Mouse (Mus musculus) Patski (cell line): Measurements from ENCODE around the gene Zfp768. TPM values are rescaled to one million over a fixed set of nuclear protein-coding genes. Genes with fewer than 3 reads are reported as not detected.
"Not testable (repeated sequence)": the region's sequence is repeated elsewhere in the genome, so short reads cannot be mapped to it uniquely, and the experiment has no call there.

Experiments used
- ATAC-seq: fragments of 100-300 bp; one replicate; pipeline ENCODE4 v1.8.0; 2021
- CTCF ChIA-PET: fragments of 350-600 bp; sonication (Branson Sonifier 250); formaldehyde crosslinking; loops from one replicate; lab custom pipeline; 2022; ENCODE audit warnings: inconsistent platforms; lab: Charles Lee
- POLR2A ChIA-PET: fragments of 350-600 bp; sonication (Branson Sonifier 250); formaldehyde crosslinking; loops from one replicate; lab custom pipeline; 2022; ENCODE audit warnings: antibody characterized with exemption, inconsistent platforms; lab: Charles Lee
- DNase-seq: peaks from one replicate; pipeline ENCODE4 v3.0.0-alpha.2; 2011; ENCODE audit warnings: low read depth, low spot score
- H3K27me3 ChIP-seq: fragments of 371-371 bp; one replicate; pipeline ENCODE4 v1.5.1; 2021
- CTCF ChIP-seq: fragments of 100-300 bp; IDR thresholded peaks from one replicate; pipeline ENCODE4 v1.5.1; 2021
- in situ Hi-C: fragments of 300-500 bp; cut with MboI; formaldehyde crosslinking; loops from 3 replicates; pipeline ENCODE4 v1.11.1; 2018; ENCODE audit warnings: low pct_unique_long_range_greater_than_20kb, mixed read lengths
- polyA plus RNA-seq: library from polyadenylated mRNA; unstranded; gene quantifications from one replicate; pipeline ENCODE4 v1.2.3, GENCODE M21; 2021

The Zfp768 gene
- polyA plus RNA-seq = 30.3 TPM

- POLR2A ChIA-PET = interaction anchor here (0.5 to 1.1 kb wide), 3 partner anchors 28 to 166 kb away, joined by 3 read pairs; partner anchors contain the start of gene Srcap
- in situ Hi-C loops = no loop called here
Measured at GRCm38 (mm10) chr7:127345512-127346325, at the start of gene Zfp768. Gene Zfp768 (minus strand): TSS chr7:127345589.

DNA sequence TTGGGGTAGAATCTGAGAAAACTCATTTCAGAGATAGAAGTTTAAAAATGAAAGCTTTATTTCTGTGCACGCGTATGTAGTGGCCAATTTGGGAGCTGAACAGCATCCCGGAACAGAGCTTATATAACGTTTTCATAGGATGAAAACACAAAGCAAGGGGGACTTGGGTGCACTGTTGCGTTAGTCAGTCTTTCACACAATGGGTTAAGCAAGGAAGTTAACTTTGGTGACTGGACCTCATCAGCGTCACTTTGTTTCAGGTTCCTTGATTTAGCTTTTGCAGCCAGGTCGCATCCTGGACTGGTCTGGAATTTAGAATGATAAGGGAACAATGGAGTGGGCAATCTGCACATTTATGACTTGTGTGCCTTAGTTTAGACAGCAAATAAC lies 48.5 kb upstream of the Zfp768 start:
- POLR2A ChIA-PET = interaction anchor here (1.2 kb wide), 1 partner anchor 18 kb away, joined by 3 read pairs; the partner anchor contains the start of gene Zfp747
- no peaks in the 10 kb centered on the region for H3K27me3 ChIP-seq
- no peak for DNase-seq
- CTCF ChIA-PET = interaction anchor here (1.3 kb wide), 1 partner anchor 85 kb away, joined by 3 read pairs; no protein-coding TSS in a partner anchor
- TF ChIP-seq CTCF = no peak
- in situ Hi-C loops = no loop called here
- no peak for ATAC-seq

More at GRCm38 (mm10) chr7:127345512-127346325, at the start of gene Zfp768:
- TF ChIP-seq CTCF = no peak
- H3K27me3 ChIP-seq = no peaks in the 10 kb centered on the region
- DNase-seq = peak; percentile 60
- CTCF ChIA-PET = no interaction called here
- ATAC-seq = peak; percentile 76

DNA sequence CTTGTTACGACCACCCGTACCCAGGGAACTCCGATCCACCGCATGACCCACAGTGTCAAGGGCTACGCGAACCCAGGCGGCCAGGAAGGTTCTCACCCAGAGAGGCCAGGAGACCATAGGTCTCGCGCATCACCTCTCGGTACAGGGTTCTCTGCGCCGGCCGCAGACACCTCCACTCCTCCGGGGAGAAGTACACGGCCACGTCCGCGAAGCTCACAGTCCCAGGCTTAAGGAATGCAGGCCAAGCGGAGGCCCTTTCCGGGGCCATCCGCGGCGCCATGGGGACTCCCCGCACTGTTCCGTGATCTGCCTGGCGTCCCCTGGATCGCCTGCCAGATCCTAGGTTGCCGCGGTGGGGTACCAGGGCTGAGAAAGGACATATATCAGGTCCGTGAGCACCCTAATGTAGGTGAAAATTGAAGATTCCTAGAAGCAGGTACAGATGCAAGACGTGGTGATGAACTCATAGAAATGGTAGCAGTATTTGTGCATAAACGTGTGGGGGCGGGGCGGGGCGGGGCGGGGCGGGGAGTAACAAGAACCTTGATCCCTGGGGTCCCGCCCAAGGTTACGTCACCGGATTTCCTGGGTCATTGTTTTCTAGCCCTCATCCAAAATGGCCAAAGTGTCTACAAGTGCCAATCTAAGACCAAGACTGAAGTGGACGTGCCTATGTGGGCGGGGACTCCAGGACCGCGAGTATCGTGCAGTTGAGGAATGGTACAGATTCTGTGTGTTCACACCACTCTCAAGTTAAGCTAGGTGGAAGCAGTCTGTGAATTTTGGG lies 48.0 kb upstream of the Zfp768 start, which contains the start of gene E430018J23Rik:
Gene E430018J23Rik (minus strand): TSS at position 473 of the 787 bp plus-strand sequence.
- H3K27me3 ChIP-seq = no peaks in the 10 kb centered on the region
- POLR2A ChIA-PET = interaction anchor here (1.2 kb wide), 1 partner anchor 17 kb away, joined by 3 read pairs; the partner anchor contains the start of gene Zfp747
- DNase-seq (peak; percentile 89), ATAC-seq (peak; percentile 73)
- in situ Hi-C loops = no loop called here
- no peak for TF ChIP-seq CTCF
- CTCF ChIA-PET = interaction anchor here (1.3 kb wide), 1 partner anchor 84 kb away, joined by 3 read pairs; no protein-coding TSS in a partner anchor

GRCm38 (mm10) chr7:127392251-127392824 lies 46.9 kb upstream of the Zfp768 start:
- in situ Hi-C loops = no loop called here
- TF ChIP-seq CTCF = no peak

GRCm38 (mm10) chr7:127391538-127391937 lies 46.1 kb upstream of the Zfp768 start:
- CTCF ChIA-PET = no interaction called here
- ATAC-seq = no peak
- H3K27me3 ChIP-seq = no peaks in the 10 kb centered on the region
- TF ChIP-seq CTCF = no peak
- POLR2A ChIA-PET = no interaction called here
- no peak for DNase-seq
- in situ Hi-C loops = no loop called here

More at GRCm38 (mm10) chr7:127392251-127392824, 46.9 kb upstream of the Zfp768 start:
- no peaks in the 10 kb centered on the region for H3K27me3 ChIP-seq
- ATAC-seq = no peak
- CTCF ChIA-PET = no interaction called here
- POLR2A ChIA-PET = no interaction called here
- DNase-seq = no peak

DNA sequence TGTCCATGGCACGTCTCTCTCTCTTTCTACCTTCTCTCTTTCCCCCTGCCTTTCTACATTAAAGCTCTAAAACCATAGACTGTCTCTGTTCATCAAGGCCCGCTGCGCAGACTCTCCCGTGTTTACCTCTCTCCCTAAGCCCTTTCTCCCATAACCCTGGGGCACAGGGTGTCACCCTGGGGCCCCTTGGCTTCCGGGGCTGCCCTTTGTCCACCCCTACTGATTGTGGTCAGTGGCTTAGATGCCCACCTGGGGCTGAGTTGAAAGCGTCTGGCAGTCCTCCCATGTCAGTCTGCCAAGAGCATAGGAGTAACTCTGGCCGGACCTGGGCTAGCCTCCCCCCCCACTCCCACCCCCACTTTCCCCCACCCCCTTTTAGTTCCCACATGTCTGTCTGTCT lies 44.9 kb upstream of the Zfp768 start:
- in situ Hi-C loops = no loop called here
- POLR2A ChIA-PET = no interaction called here
- TF ChIP-seq CTCF = no peak
- ATAC-seq (no peak), DNase-seq (no peak)
- H3K27me3 ChIP-seq = no peaks in the 10 kb centered on the region
- CTCF ChIA-PET = no interaction called here

- CTCF ChIA-PET, H3K27me3 ChIP-seq, ATAC-seq, in situ Hi-C loops, DNase-seq, POLR2A ChIA-PET: not testable (repeated sequence)
Measured at GRCm38 (mm10) chr7:127388201-127388600, 42.8 kb upstream of the Zfp768 start.

GRCm38 (mm10) chr7:127386641-127387392 lies 41.4 kb upstream of the Zfp768 start, which contains the start of gene 9130019O22Rik:
Gene 9130019O22Rik (minus strand): TSS chr7:127387166.
- H3K27me3 ChIP-seq = no peaks in the 10 kb centered on the region
- ChIA-PET POLR2A (interaction anchor here (0.7 kb wide), 1 partner anchor 131 kb away, joined by 5 read pairs; no protein-coding TSS in a partner anchor), CTCF (no interaction called here)
- DNase-seq (peak; percentile 43), ATAC-seq (peak; percentile 65)
- TF ChIP-seq CTCF = no peak
- in situ Hi-C loops = no loop called here

DNA sequence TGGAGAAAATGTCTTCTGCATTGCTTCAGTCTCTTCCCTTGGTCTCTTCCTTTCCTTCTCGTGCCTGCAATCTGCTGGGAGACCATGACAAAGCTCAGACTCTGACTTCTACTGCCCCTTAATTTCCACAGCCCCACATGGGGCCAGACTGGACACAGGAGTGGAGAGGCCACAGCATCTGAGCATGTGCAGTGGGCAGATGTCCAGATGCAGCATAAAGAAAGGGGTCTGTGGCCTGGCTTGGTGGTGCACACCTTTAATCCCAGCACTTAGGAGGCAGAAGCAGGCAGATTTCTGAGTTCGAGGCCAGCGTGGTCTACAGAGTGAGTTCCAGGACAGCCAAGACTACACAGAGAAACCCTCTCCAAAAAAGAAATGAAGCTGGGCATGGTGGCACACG lies 40.2 kb upstream of the Zfp768 start:
- CTCF ChIA-PET, DNase-seq, H3K27me3 ChIP-seq, POLR2A ChIA-PET, in situ Hi-C loops, ATAC-seq: not testable (repeated sequence)
